Mouse (Mus musculus) small intestine, adult 2 months (tissue): ENCODE measurements around the gene Eif3b. TPM values are rescaled to one million over a fixed set of nuclear protein-coding genes. Genes with fewer than 3 reads are reported as not detected.

Experiments
- H3K27ac ChIP-seq: fragments of 200-500 bp; 2 replicates; pipeline ENCODE4 v1.5.1; 2012; ENCODE audit warnings: low read depth, low read length, control low read depth, inconsistent platforms; ENCODE audit not compliant: insufficient read depth
- H3K27me3 ChIP-seq: fragments of 200-500 bp; 2 replicates; pipeline ENCODE4 v1.6.1; 2012; ENCODE audit warnings: mild to moderate bottlenecking, moderate library complexity, low read length, inconsistent platforms; ENCODE audit not compliant: control insufficient read depth, insufficient read depth
- H3K36me3 ChIP-seq: fragments of 200-500 bp; 2 replicates; pipeline ENCODE4 v1.6.1; 2012; ENCODE audit warnings: mild to moderate bottlenecking, low read length, control low read depth, inconsistent platforms; ENCODE audit not compliant: control insufficient read depth, insufficient read depth
- H3K4me1 ChIP-seq: fragments of 200-500 bp; 2 replicates; pipeline ENCODE4 v1.6.1; 2012; ENCODE audit warnings: low read length, inconsistent platforms, mixed read lengths; ENCODE audit not compliant: control insufficient read depth, insufficient read depth, insufficient read length
- H3K4me3 ChIP-seq: fragments of 200-500 bp; 2 replicates; pipeline ENCODE4 v1.5.1; 2012; ENCODE audit warnings: low read depth, mild to moderate bottlenecking, control low read depth, inconsistent platforms, low read length, moderate library complexity
- CTCF ChIP-seq: fragments of 200-500 bp; IDR thresholded peaks from 2 replicates; pipeline ENCODE4 v1.5.1; 2012; ENCODE audit warnings: low read depth, mild to moderate bottlenecking, control low read depth, inconsistent platforms, low read length, moderate library complexity, mixed read lengths; ENCODE audit not compliant: insufficient replicate concordance, insufficient read length; ENCODE audit errors: extremely low read depth
- POLR2A ChIP-seq: fragments of 200-500 bp; IDR thresholded peaks from 2 replicates; pipeline ENCODE4 v1.6.1; 2012; ENCODE audit warnings: low read depth, mild to moderate bottlenecking, control low read depth, inconsistent platforms, low read length, moderate library complexity
- WGBS: fragments of 180-500 bp; shearing (Covaris S2); methylation state at CpG from one replicate; pipeline ENCODE4 v1.1.7; 2018; 5-methylcytosine and 5-hydroxymethylcytosine counted together
- polyA plus RNA-seq: library from polyadenylated mRNA; depleted of rRNA; stranded (reverse); fragments of >200 nt; gene quantifications from 2 replicates; pipeline ENCODE4 v1.2.3, GENCODE M21; 2012; rRNA removed

Gene Eif3b
- polyA plus RNA-seq, 1 experiment: 68.3 TPM

DNA sequence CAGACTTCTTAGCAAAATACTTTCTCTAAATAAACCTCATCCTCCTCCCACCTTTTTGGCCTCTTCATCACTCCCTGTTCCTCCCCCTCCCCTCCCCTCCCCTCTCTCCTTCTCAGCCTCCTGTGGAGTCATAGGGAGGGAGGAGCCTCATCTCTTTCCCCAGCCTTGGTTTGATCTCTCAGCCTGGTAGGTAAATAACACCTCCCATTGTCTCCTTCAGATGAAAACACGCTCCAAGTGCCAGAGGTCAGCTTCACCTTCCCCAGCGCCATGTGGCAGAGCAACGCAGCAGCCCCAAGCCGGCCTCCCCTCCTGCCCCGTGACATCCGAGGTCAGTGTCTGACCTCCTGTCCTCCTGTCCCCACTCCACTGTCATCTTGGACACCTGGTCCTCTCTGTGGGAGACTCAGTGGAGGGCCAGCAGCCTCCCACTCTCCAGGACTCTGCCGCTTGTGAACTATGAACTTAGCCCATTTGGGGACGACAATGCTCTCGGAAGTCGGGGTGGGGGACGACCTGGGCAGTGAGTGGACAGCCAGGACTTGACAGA lies 73.6 kb downstream of the Eif3b start:
- no peak overlapping the region for H3K27ac ChIP-seq
- peaks cover 2% of the 10 kb centered on the region; the same call in 1 of the 2 replicates for H3K4me1 ChIP-seq
- no peaks in the 10 kb centered on the region for H3K27me3 ChIP-seq
- no peaks in the 10 kb centered on the region for H3K36me3 ChIP-seq
- WGBS: 20% methylated on average over 11 of the region's 11 CpGs
- H3K4me3 ChIP-seq: no peak overlapping the region
- TF ChIP-seq CTCF: no peak
- TF ChIP-seq POLR2A: no peak

Other genes with a start within 250 kb of the Eif3b start
- gene Mad1l1, start 97.8 kb upstream of the Eif3b start, polyA plus RNA-seq: 13.2 and 22.9 TPM in 2 replicates
- 5.6 and 11.0 TPM in 2 replicates for gene Nudt1, start 97.7 kb upstream of the Eif3b start, polyA plus RNA-seq
- gene Mrm2, start 87.4 kb upstream of the Eif3b start, polyA plus RNA-seq: 3.2 and 4.3 TPM in 2 replicates
- 5.0 and 6.6 TPM in 2 replicates for gene Snx8, start 30.1 kb upstream of the Eif3b start, polyA plus RNA-seq
- gene Gm4869, start 26.3 kb downstream of the Eif3b start, polyA plus RNA-seq: 0.04 TPM in 1 of 2 replicates, not detected in the other
- 10.5 and 10.6 TPM in 2 replicates for gene Chst12, start 86.2 kb downstream of the Eif3b start, polyA plus RNA-seq
- not detected in 2 replicates for gene Grifin, start 145.7 kb downstream of the Eif3b start, polyA plus RNA-seq
- 25.6 and 29.9 TPM in 2 replicates for gene Lfng, start 188.0 kb downstream of the Eif3b start, polyA plus RNA-seq
- 35.3 and 72.5 TPM in 2 replicates for gene Ttyh3, start 229.7 kb downstream of the Eif3b start, polyA plus RNA-seq